Mouse (Mus musculus) ES-E14 (cell line): ENCODE data around the gene Hsd11b2.

ENCODE experiments used
- CHD2 ChIP-seq: IDR thresholded peaks from 2 replicates; pipeline ENCODE4 v1.6.1; 2014; ENCODE audit warnings: mild to moderate bottlenecking, low read depth, low read length, inconsistent platforms
- ZC3H11A ChIP-seq: IDR thresholded peaks from 2 replicates; pipeline ENCODE4 v1.6.1; 2012; ENCODE audit warnings: low read depth, mild to moderate bottlenecking, inconsistent platforms, low read length, borderline replicate concordance

GRCm38 (mm10) chr8:105516018-105516645 is 2.4 kb upstream of the Hsd11b2 start:
- TF ChIP-seq CHD2 (no peak), ZC3H11A (peak; percentile 14; the same call in 1 of the 2 replicates)
